Mouse (Mus musculus): Measurements from ENCODE around the gene Iqce. TPM values are rescaled to one million over a fixed set of nuclear protein-coding genes. Genes with fewer than 3 reads are reported as not detected.
A peak's percentile ranks its signal among the peaks of the same experiment; 100 is the strongest.

Iqce gene
- polyA plus RNA-seq, 1 experiment from 2014 or later: 32.2 TPM

GRCm38 (mm10) chr5:140644263-140644662, 57.9 kb downstream of the Iqce start:
- Histone ChIP-seq H3K27me3 (replicated peaks) (no peaks in the 10 kb centered on the region), H3K4me2 (no peak overlapping the region), H3K4me1 (peaks cover 79% of the 10 kb centered on the region), H3K4me3 (no peak overlapping the region), H3K9ac (no peak overlapping the region), H3K36me3 (replicated peaks) (no peaks in the 10 kb centered on the region; the same call in 1 of the 2 replicates), H3K9me3 (no peaks in the 10 kb centered on the region), H3K27ac (no peak overlapping the region)
- WGBS: 88% methylated on average over 6 of the region's 6 CpGs
- ATAC-seq (replicated peaks): no peak

- WGBS: 54% methylated on average over 3 of the region's 3 CpGs
- no peak overlapping the region for H3K4me2 ChIP-seq
- H3K36me3 ChIP-seq (replicated peaks): no peaks in the 10 kb centered on the region; the same call in 1 of the 2 replicates
- no peak overlapping the region for H3K9ac ChIP-seq
- no peaks in the 10 kb centered on the region for H3K9me3 ChIP-seq
- no peak overlapping the region for H3K4me3 ChIP-seq
- no peak for ATAC-seq (replicated peaks)
- H3K4me1 ChIP-seq: peaks cover 79% of the 10 kb centered on the region
- no peaks in the 10 kb centered on the region for H3K27me3 ChIP-seq (replicated peaks)
- H3K27ac ChIP-seq: no peak overlapping the region
Measured at GRCm38 (mm10) chr5:140642076-140642475, 60.1 kb downstream of the Iqce start.

GRCm38 (mm10) chr5:140641254-140641928, 60.8 kb downstream of the Iqce start:
- Histone ChIP-seq H3K9me3 (no peaks in the 10 kb centered on the region), H3K27ac (no peak overlapping the region), H3K36me3 (replicated peaks) (no peaks in the 10 kb centered on the region; the same call in 1 of the 2 replicates), H3K9ac (no peak overlapping the region), H3K4me2 (no peak overlapping the region), H3K27me3 (replicated peaks) (no peaks in the 10 kb centered on the region), H3K4me3 (no peak overlapping the region), H3K4me1 (peaks cover 75% of the 10 kb centered on the region)
- WGBS: 71% methylated on average over 10 of the region's 10 CpGs
- ATAC-seq (replicated peaks): 0 out of 2 replicates have a peak, but pooled peaks have one; percentile 13

- H3K27ac ChIP-seq: no peak overlapping the region
- no peak overlapping the region for H3K9ac ChIP-seq
- H3K27me3 ChIP-seq (replicated peaks): no peaks in the 10 kb centered on the region
- peaks cover 3% of the 10 kb centered on the region; the same call in 1 of the 2 replicates for H3K36me3 ChIP-seq (replicated peaks)
- no peak overlapping the region for H3K4me3 ChIP-seq
- ATAC-seq (replicated peaks): no peak
- no peak overlapping the region for H3K4me2 ChIP-seq
- 83% methylated on average over 2 of the region's 2 CpGs for WGBS
- H3K9me3 ChIP-seq: no peaks in the 10 kb centered on the region
- peaks cover 69% of the 10 kb centered on the region for H3K4me1 ChIP-seq
Measured at GRCm38 (mm10) chr5:140640812-140641211, 61.4 kb downstream of the Iqce start.

- H3K27ac ChIP-seq: no peak overlapping the region; the same call in 1 of the 2 replicates
- H3K4me3 ChIP-seq: no peak overlapping the region
- H3K4me1 ChIP-seq: peaks cover 59% of the 10 kb centered on the region
- WGBS: 81% methylated on average over 14 of the region's 14 CpGs
- ATAC-seq (replicated peaks): no peak
- H3K27me3 ChIP-seq (replicated peaks): no peaks in the 10 kb centered on the region
- H3K9me3 ChIP-seq: no peaks in the 10 kb centered on the region
- H3K36me3 ChIP-seq (replicated peaks): peaks cover 11% of the 10 kb centered on the region; the same call in 1 of the 2 replicates
- no peak overlapping the region for H3K9ac ChIP-seq
- no peak overlapping the region for H3K4me2 ChIP-seq
Measured at GRCm38 (mm10) chr5:140639871-140640270, 62.3 kb downstream of the Iqce start.

- no peaks in the 10 kb centered on the region for H3K27me3 ChIP-seq (replicated peaks)
- H3K4me3 ChIP-seq: no peak overlapping the region
- H3K4me1 ChIP-seq: peaks cover 55% of the 10 kb centered on the region
- no peak overlapping the region for H3K27ac ChIP-seq
- no peak for ATAC-seq (replicated peaks)
- 82% methylated on average over 4 of the region's 4 CpGs for WGBS
- H3K9me3 ChIP-seq: no peaks in the 10 kb centered on the region
- no peak overlapping the region for H3K9ac ChIP-seq
- peaks cover 16% of the 10 kb centered on the region; the same call in 1 of the 2 replicates for H3K36me3 ChIP-seq (replicated peaks)
- H3K4me2 ChIP-seq: no peak overlapping the region
Measured at GRCm38 (mm10) chr5:140639312-140639711, 62.9 kb downstream of the Iqce start.

GRCm38 (mm10) chr5:140638484-140638883, 63.7 kb downstream of the Iqce start:
- no peaks in the 10 kb centered on the region for H3K27me3 ChIP-seq (replicated peaks)
- H3K9me3 ChIP-seq: no peaks in the 10 kb centered on the region
- peaks cover 21% of the 10 kb centered on the region; the same call in 1 of the 2 replicates for H3K36me3 ChIP-seq (replicated peaks)
- no peak overlapping the region for H3K4me2 ChIP-seq
- H3K27ac ChIP-seq: no peak overlapping the region
- H3K4me1 ChIP-seq: peaks cover 47% of the 10 kb centered on the region
- no peak overlapping the region for H3K4me3 ChIP-seq
- ATAC-seq (replicated peaks): no peak
- WGBS: 98% methylated on average over 6 of the region's 6 CpGs
- H3K9ac ChIP-seq: no peak overlapping the region

- peaks cover 24% of the 10 kb centered on the region; the same call in 1 of the 2 replicates for H3K36me3 ChIP-seq (replicated peaks)
- 86% methylated on average over 3 of the region's 3 CpGs for WGBS
Measured at GRCm38 (mm10) chr5:140637989-140638388, 64.2 kb downstream of the Iqce start.

GRCm38 (mm10) chr5:140637058-140637410, 65.1 kb downstream of the Iqce start:
- Histone ChIP-seq H3K9me3 (no peaks in the 10 kb centered on the region), H3K9ac (no peak overlapping the region), H3K4me3 (no peak overlapping the region), H3K27me3 (replicated peaks) (no peaks in the 10 kb centered on the region), H3K27ac (peak overlapping the region; percentile 20), H3K4me2 (no peak overlapping the region), H3K36me3 (replicated peaks) (peaks cover 27% of the 10 kb centered on the region; the same call in 1 of the 2 replicates), H3K4me1 (peaks cover 33% of the 10 kb centered on the region)
- ATAC-seq (replicated peaks): no peak
- WGBS: 65% methylated on average over 6 of the region's 6 CpGs

More at GRCm38 (mm10) chr5:140637989-140638388, 64.2 kb downstream of the Iqce start:
- Histone ChIP-seq H3K9ac (no peak overlapping the region), H3K27ac (no peak overlapping the region), H3K27me3 (replicated peaks) (no peaks in the 10 kb centered on the region), H3K4me1 (peaks cover 42% of the 10 kb centered on the region), H3K9me3 (no peaks in the 10 kb centered on the region), H3K4me2 (no peak overlapping the region), H3K4me3 (no peak overlapping the region)
- ATAC-seq (replicated peaks): no peak

GRCm38 (mm10) chr5:140636316-140637057, 65.7 kb downstream of the Iqce start:
- Histone ChIP-seq H3K36me3 (replicated peaks) (peaks cover 28% of the 10 kb centered on the region; the same call in 1 of the 2 replicates), H3K4me1 (peaks cover 28% of the 10 kb centered on the region), H3K27me3 (replicated peaks) (no peaks in the 10 kb centered on the region), H3K4me3 (no peak overlapping the region), H3K9ac (no peak overlapping the region), H3K9me3 (no peaks in the 10 kb centered on the region), H3K4me2 (no peak overlapping the region), H3K27ac (peak overlapping the region; percentile 20; the same call in 1 of the 2 replicates)
- WGBS: 89% methylated on average over 7 of the region's 7 CpGs
- no peak for ATAC-seq (replicated peaks)

GRCm38 (mm10) chr5:140634798-140635722, 67.1 kb downstream of the Iqce start:
- 89% methylated on average over 26 of the region's 26 CpGs for WGBS

GRCm38 (mm10) chr5:140633432-140633831, 68.7 kb downstream of the Iqce start:
- Histone ChIP-seq H3K4me2 (no peak overlapping the region), H3K4me1 (peaks cover 10% of the 10 kb centered on the region), H3K27ac (no peak overlapping the region), H3K4me3 (no peak overlapping the region), H3K9me3 (no peaks in the 10 kb centered on the region), H3K36me3 (replicated peaks) (peaks cover 48% of the 10 kb centered on the region), H3K27me3 (replicated peaks) (no peaks in the 10 kb centered on the region), H3K9ac (no peak overlapping the region)
- WGBS: 86% methylated on average over 7 of the region's 7 CpGs
- no peak for ATAC-seq (replicated peaks)

More at GRCm38 (mm10) chr5:140634798-140635722, 67.1 kb downstream of the Iqce start:
- ATAC-seq (replicated peaks): no peak
- Histone ChIP-seq H3K9me3 (no peaks in the 10 kb centered on the region), H3K27me3 (replicated peaks) (no peaks in the 10 kb centered on the region), H3K36me3 (replicated peaks) (peaks cover 31% of the 10 kb centered on the region; the same call in 1 of the 2 replicates), H3K4me3 (no peak overlapping the region), H3K4me2 (no peak overlapping the region), H3K9ac (no peak overlapping the region), H3K27ac (no peak overlapping the region), H3K4me1 (peaks cover 13% of the 10 kb centered on the region)

Data from midbrain, embryonic 15.5 days (tissue).